Mouse (Mus musculus): ENCODE measurements around the gene Ldb2.

Gene Ldb2

GRCm38 (mm10) chr5:44719872-44720271 is 79.6 kb downstream of the Ldb2 start:
- DNase-seq (ENCODE audit: low read depth, low spot score): no peak

DNA sequence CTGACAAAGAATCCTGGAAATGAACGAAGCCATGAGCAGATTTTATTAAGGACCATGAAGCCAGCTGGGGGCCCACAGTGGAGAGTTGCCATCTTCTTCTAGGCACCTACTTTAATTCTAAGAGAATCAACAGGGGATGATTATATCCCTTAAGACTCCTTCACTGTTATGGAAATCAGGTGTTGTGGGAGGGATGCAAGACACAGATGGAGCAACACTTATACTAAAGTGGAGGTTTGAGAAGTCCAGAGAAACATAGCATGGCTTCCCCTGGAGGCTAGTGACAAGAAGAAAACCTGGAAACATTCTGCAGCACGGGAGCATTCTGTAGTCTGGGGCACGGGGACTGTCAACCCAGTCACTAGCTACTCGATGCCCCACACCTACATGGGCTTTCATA is 85.0 kb downstream of the Ldb2 start:
- DNase-seq (ENCODE audit: low read depth, low spot score): no peak

DNA sequence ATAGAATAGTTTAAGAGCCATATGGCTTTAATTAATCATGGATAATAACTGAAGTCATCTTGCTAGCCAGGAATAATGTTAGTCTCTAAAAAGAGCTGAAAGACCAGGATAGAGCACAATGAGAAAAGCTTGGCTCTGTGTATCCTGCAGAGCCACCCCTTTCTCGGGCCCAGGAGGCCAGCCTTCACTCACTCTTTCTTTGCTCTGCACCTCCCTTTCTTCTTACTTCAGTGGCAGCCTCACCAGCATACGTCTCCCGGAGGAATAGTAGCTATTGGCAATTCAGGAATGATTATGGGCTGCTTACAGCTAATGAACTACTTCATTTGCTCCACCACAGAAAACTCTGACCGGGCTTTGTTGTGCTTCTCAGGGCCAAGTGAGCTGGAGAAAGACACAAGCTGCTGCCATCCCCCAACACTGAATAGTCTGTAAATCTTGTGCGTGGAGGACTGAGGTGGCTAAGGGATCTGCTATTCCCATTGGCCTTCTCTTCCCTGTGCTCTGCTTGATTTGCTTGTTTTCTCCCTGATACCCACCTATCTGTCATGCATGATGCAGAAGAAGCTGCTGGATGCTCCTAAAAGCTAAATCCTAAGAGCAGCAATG is 86.2 kb downstream of the Ldb2 start:
- no peak for DNase-seq (ENCODE audit: low read depth, low spot score)

DNA sequence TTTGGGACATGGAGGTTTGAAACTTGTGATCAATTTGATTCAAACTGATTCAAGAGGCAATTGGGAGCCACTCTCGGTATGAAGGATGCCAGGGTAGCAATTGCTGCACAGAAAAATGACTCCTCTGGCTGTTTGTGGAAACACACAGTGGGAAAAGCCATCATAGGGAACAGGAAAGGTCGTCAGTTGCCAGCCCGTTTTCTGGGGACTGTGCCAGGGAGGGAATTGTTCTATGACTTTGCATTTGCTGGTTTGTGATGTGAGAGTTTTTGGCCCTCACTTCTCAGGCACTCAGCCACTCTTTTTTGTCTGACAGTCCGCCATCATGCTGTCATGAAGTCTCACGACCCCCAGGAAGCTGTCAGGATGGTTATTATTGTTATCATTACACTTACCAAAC is 88.3 kb downstream of the Ldb2 start:
- DNase-seq (ENCODE audit: low read depth, low spot score): no peak

- DNase-seq (ENCODE audit: low read depth, low spot score): no peak
These were observed 89.2 kb downstream of the Ldb2 start for GRCm38 (mm10) chr5:44710132-44710871.

DNA sequence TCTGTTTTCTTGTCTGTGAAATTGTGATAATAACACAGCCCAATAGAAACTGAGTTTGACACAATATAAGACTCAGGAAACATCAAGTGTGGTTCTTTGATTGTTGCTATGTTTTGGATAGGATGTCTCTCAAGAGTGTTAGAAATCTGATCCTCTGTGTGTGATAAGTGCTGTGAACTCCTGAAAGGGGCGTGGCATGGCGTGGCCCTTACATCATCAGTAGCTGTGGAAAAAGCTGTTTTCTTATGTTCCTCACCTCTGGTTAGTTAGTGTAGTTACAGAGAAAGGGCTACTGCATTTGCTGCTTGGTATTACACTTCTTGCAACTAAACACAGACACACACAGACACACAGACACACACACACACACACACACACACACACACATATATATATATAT is 90.2 kb downstream of the Ldb2 start:
- no peak for DNase-seq (ENCODE audit: low read depth, low spot score)

DNA sequence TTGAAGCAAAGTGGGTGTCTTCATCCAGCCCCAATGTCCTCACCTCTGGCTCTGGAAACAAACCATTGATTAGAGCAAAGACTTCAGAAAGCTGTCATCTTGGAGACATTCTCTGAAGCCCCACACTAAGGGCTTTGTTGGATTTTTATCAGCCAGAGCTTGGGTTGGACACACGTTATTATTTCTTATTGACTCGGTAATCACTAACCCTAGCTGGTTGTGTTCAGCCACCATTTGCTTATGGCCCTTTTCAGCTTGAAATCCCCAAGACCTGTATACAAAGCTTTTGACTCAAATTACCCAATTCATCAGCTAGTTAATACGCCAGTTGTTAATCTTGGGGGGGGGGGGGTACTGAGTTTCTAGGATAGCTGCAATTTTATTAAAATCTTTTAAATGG is 91.5 kb downstream of the Ldb2 start:
- DNase-seq (ENCODE audit: low read depth, low spot score): no peak

- peak; percentile 7 for DNase-seq (ENCODE audit: low read depth, low spot score)
These were observed 92.3 kb downstream of the Ldb2 start for GRCm38 (mm10) chr5:44706997-44707698.

GRCm38 (mm10) chr5:44697993-44698392 is 101.5 kb downstream of the Ldb2 start:
- DNase-seq (ENCODE audit: low read depth, low spot score): no peak

DNA sequence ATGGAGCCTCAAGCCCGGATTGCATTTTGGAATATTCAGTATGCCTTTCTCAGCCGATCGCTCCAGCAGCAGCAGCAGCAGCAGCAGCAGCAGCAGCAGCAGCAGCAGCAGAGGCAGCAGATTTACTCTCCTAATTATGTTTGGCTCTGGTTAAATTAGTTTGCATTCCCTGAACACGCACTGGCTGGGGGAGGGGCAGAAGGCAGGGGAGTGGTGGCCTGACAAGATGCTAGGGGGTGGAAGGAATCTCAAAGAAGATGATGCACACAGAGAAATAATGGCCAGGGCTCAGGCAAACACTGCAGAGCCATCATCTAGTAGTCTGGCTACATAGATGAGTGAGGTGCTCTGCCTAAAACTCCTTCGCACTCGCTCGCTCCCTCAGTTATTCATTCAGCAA is 102.9 kb downstream of the Ldb2 start:
- no peak for DNase-seq (ENCODE audit: low read depth, low spot score)

GRCm38 (mm10) chr5:44693674-44694073 is 105.8 kb downstream of the Ldb2 start:
- DNase-seq (ENCODE audit: low read depth, low spot score): no peak

DNA sequence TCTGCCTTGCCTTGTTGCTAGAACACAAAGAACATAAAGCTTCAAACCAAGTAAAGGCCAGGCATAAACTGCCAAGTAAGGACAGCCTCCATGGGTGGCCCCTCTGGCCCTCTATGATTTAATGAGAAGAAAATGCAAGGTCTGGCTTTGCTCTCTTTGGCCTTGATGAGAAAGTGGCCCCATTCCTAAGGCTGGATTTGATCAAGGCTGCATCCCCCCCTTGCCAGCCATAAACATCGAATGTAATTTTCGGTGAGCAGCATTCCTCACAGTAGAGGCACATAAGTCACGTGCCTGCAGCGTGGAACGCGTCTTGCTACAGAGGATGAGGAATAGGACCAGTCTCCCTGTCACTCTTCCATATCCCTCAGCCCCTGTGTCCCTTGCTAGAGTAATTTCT is 113.1 kb downstream of the Ldb2 start:
- no peak for DNase-seq (ENCODE audit: low read depth, low spot score)

GRCm38 (mm10) chr5:44681054-44681638 is 118.3 kb downstream of the Ldb2 start:
- DNase-seq (ENCODE audit: low read depth, low spot score): no peak

GRCm38 (mm10) chr5:44677814-44678213 is 121.7 kb downstream of the Ldb2 start:
- no peak for DNase-seq (ENCODE audit: low read depth, low spot score)

- DNase-seq (ENCODE audit: low read depth, low spot score): no peak
These were observed 123.2 kb downstream of the Ldb2 start for GRCm38 (mm10) chr5:44676145-44676754.

GRCm38 (mm10) chr5:44670336-44670735 is 129.1 kb downstream of the Ldb2 start:
- no peak for DNase-seq (ENCODE audit: low read depth, low spot score)

GRCm38 (mm10) chr5:44667907-44668306 is 131.6 kb downstream of the Ldb2 start:
- no peak for DNase-seq (ENCODE audit: low read depth, low spot score)

GRCm38 (mm10) chr5:44667383-44667782 is 132.1 kb downstream of the Ldb2 start:
- DNase-seq (ENCODE audit: low read depth, low spot score): no peak

GRCm38 (mm10) chr5:44659651-44660050 is 139.8 kb downstream of the Ldb2 start:
- no peak for DNase-seq (ENCODE audit: low read depth, low spot score)

DNA sequence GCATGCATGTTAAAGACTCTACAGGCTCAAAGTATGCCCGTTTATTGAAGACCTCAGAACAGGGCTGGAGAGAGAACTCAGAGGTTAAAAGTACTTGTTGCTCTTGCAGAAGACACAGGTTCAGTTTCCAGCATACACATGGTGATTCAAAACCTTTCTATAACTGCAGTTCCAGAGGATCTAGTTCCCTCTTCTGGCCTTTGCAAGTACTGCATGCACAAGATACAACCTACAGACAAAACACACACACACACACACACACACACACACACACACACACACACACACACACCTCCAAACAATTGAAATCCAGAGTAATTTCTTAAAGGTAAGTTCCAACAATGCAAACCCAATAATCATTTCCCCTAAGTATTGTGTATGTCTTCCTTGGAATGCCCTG is 142.8 kb downstream of the Ldb2 start:
- DNase-seq (ENCODE audit: low read depth, low spot score): no peak

GRCm38 (mm10) chr5:44654403-44654802 is 145.1 kb downstream of the Ldb2 start:
- no peak for DNase-seq (ENCODE audit: low read depth, low spot score)

DNA sequence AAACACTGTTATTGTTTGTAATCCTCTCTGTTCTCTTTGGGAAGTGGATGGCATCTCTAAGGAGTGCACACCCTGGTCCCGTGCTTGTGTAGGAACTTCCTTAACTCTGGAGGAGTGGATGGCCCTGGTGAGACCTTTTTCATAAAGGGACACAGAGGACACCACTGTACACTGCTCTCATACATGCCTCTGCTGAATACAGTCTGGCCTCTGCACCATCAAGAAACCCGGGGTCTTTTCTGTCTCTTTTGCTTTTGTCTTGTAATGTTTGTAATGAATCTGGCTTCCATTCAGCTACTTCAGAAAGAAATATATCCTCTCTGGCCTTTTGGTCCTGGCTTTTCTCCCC is 152.7 kb downstream of the Ldb2 start:
- no peak for DNase-seq (ENCODE audit: low read depth, low spot score)
